Mouse (Mus musculus): ENCODE measurements at regions not wholly inside any gene's neighbourhood (a gene's known extent, or its start where the extent isn't known, plus 50 kb on each side); places are given as distances from the start of the nearest gene placed in this dataset.

GRCm38 (mm10) chr5:132969376-132969775 is 426.2 kb upstream of the Auts2 start:
- peak; percentile 3 to 5 for DNase-seq (ENCODE audit: low spot score in 2 of 2)

- DNase-seq (ENCODE audit: low spot score in 2 of 2): no peak
Measured at GRCm38 (mm10) chr5:132959901-132960300, 416.8 kb upstream of the Auts2 start.

GRCm38 (mm10) chr5:132956184-132956583 is 413.0 kb upstream of the Auts2 start:
- no peak for DNase-seq (ENCODE audit: low spot score in 2 of 2)

GRCm38 (mm10) chr5:132955051-132955450 is 411.9 kb upstream of the Auts2 start:
- peak; percentile 26 to 36 for DNase-seq (ENCODE audit: low spot score in 2 of 2)

- DNase-seq (ENCODE audit: low spot score in 2 of 2): no peak
Measured at GRCm38 (mm10) chr5:132933439-132933980, 390.4 kb upstream of the Auts2 start.

- peak; percentile 37 to 46 for DNase-seq (ENCODE audit: low spot score in 2 of 2)
Measured at GRCm38 (mm10) chr5:132929955-132930354, 386.8 kb upstream of the Auts2 start.

GRCm38 (mm10) chr5:132923365-132923764 is 380.2 kb upstream of the Auts2 start:
- DNase-seq (ENCODE audit: low spot score in 2 of 2): no peak

- no peak for DNase-seq (ENCODE audit: low spot score in 2 of 2)
Measured at GRCm38 (mm10) chr5:132909056-132909455, 365.9 kb upstream of the Auts2 start.

- DNase-seq (ENCODE audit: low spot score in 2 of 2): no peak
Measured at GRCm38 (mm10) chr5:132908220-132908619, 365.1 kb upstream of the Auts2 start.

- DNase-seq (ENCODE audit: low spot score in 2 of 2): peak; percentile 93
Measured at GRCm38 (mm10) chr5:132892591-132892990, 349.4 kb upstream of the Auts2 start.

- peak in 1 of 2 experiments; percentile 13 for DNase-seq (ENCODE audit: low spot score in 2 of 2)
Measured at GRCm38 (mm10) chr5:132884130-132884529, 341.0 kb upstream of the Auts2 start.

GRCm38 (mm10) chr5:132882291-132882690 is 339.1 kb upstream of the Auts2 start:
- DNase-seq (ENCODE audit: low spot score in 2 of 2): no peak

GRCm38 (mm10) chr5:132881170-132881569 is 338.0 kb upstream of the Auts2 start:
- DNase-seq (ENCODE audit: low spot score in 2 of 2): peak; percentile 14 to 22

GRCm38 (mm10) chr5:132876336-132876840 is 333.2 kb upstream of the Auts2 start:
- DNase-seq (ENCODE audit: low spot score in 2 of 2): no peak

- DNase-seq (ENCODE audit: low spot score in 2 of 2): no peak
Measured at GRCm38 (mm10) chr5:132858846-132859510, 315.8 kb upstream of the Auts2 start.

- DNase-seq (ENCODE audit: low spot score in 2 of 2): no peak
Measured at GRCm38 (mm10) chr5:132855619-132856510, 312.7 kb upstream of the Auts2 start.

GRCm38 (mm10) chr5:132850770-132851169 is 307.6 kb upstream of the Auts2 start:
- DNase-seq (ENCODE audit: low spot score in 2 of 2): peak; percentile 6 to 12

GRCm38 (mm10) chr5:132848086-132848485 is 304.9 kb upstream of the Auts2 start:
- no peak for DNase-seq (ENCODE audit: low spot score in 2 of 2)

- DNase-seq (ENCODE audit: low spot score in 2 of 2): no peak
Measured at GRCm38 (mm10) chr5:132843284-132843683, 300.1 kb upstream of the Auts2 start.

GRCm38 (mm10) chr5:132841794-132842193 is 298.6 kb upstream of the Auts2 start:
- DNase-seq (ENCODE audit: low spot score in 2 of 2): no peak

- no peak for DNase-seq (ENCODE audit: low spot score in 2 of 2)
Measured at GRCm38 (mm10) chr5:132837420-132837819, 294.3 kb upstream of the Auts2 start.

GRCm38 (mm10) chr5:132828993-132829392 is 285.8 kb upstream of the Auts2 start:
- no peak for DNase-seq (ENCODE audit: low spot score in 2 of 2)

All from layer of hippocampus, adult 8-10 months (tissue).